Mouse (Mus musculus): ENCODE data around the gene Ttyh2. TPM values are rescaled to one million over a fixed set of nuclear protein-coding genes. Genes with fewer than 3 reads are reported as not detected.

Gene Ttyh2
- polyA plus RNA-seq, 1 experiment from 2014 or later = 31.6 TPM

DNA sequence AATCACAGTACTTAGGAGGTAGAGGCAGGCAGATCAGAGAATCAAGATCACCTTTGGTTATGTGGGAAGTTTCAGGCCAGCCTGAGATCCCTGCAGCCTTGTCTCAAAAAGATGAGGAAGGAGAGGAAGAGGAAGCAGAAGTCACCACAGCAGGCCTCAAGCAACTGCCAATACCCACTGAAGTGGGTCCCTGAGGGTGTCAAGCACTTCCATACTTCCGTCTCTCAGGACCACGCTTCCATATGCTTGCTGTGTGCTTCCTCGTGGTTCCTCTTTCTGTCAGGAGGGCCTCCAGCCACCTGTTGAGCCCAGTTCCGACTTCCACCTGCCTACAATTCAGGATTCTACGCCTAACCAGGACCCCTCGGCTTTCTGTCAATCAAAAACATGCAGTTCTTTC is 21.6 kb upstream of the Ttyh2 start:
- no peak for ATAC-seq
- 75% methylated on average over 6 of the region's 6 CpGs for WGBS
- no peak overlapping the region for H3K27ac ChIP-seq (ENCODE audit: low read depth, low read length)
- no peaks in the 10 kb centered on the region for H3K36me3 ChIP-seq (ENCODE audit: control insufficient read depth, insufficient read depth, low read length)
- H3K4me1 ChIP-seq (ENCODE audit: control insufficient read depth, insufficient read depth, low read depth, low read length) = peaks cover 10% of the 10 kb centered on the region
- H3K9me3 ChIP-seq (ENCODE audit: control insufficient read depth, low read length) = no peaks in the 10 kb centered on the region
- no peak overlapping the region for H3K4me3 ChIP-seq (ENCODE audit: low read length)
- no peak overlapping the region for H3K4me2 ChIP-seq (ENCODE audit: low read length)
- no peaks in the 10 kb centered on the region for H3K27me3 ChIP-seq (replicated peaks; ENCODE audit: control insufficient read depth, insufficient read depth, low read length)
- no peak overlapping the region for H3K9ac ChIP-seq (ENCODE audit: low read depth, low read length)

DNA sequence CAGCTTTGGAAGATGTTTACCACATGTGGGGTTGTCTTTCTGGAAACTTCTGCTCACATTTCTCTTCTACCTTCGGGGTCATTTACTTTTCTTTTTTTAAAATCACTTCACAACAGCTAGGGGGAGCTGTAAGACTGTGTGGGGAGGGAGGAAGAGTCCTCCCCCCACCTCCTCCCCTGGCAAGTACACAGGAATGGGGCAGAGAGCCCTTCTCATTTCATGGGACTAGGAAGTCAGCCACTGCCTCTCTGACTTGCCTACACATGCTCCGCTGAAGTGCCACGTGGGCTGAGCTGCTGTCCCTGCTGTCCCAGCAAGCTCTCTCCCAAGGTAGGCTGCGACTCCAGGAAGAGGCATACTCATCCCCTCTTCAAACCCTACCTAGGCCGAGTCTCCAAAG is 20.7 kb upstream of the Ttyh2 start:
- H3K27me3 ChIP-seq (replicated peaks; ENCODE audit: control insufficient read depth, insufficient read depth, low read length) = no peaks in the 10 kb centered on the region
- no peak overlapping the region for H3K4me2 ChIP-seq (ENCODE audit: low read length)
- no peaks in the 10 kb centered on the region for H3K36me3 ChIP-seq (ENCODE audit: control insufficient read depth, insufficient read depth, low read length)
- H3K4me3 ChIP-seq (ENCODE audit: low read length) = no peak overlapping the region
- no peak overlapping the region for H3K9ac ChIP-seq (ENCODE audit: low read depth, low read length)
- peaks cover 10% of the 10 kb centered on the region; the same call in 1 of the 2 replicates for H3K4me1 ChIP-seq (ENCODE audit: control insufficient read depth, insufficient read depth, low read depth, low read length)
- H3K9me3 ChIP-seq (ENCODE audit: control insufficient read depth, low read length) = no peaks in the 10 kb centered on the region
- no peak for ATAC-seq
- 64% methylated on average over 5 of the region's 5 CpGs for WGBS
- H3K27ac ChIP-seq (ENCODE audit: low read depth, low read length) = no peak overlapping the region

DNA sequence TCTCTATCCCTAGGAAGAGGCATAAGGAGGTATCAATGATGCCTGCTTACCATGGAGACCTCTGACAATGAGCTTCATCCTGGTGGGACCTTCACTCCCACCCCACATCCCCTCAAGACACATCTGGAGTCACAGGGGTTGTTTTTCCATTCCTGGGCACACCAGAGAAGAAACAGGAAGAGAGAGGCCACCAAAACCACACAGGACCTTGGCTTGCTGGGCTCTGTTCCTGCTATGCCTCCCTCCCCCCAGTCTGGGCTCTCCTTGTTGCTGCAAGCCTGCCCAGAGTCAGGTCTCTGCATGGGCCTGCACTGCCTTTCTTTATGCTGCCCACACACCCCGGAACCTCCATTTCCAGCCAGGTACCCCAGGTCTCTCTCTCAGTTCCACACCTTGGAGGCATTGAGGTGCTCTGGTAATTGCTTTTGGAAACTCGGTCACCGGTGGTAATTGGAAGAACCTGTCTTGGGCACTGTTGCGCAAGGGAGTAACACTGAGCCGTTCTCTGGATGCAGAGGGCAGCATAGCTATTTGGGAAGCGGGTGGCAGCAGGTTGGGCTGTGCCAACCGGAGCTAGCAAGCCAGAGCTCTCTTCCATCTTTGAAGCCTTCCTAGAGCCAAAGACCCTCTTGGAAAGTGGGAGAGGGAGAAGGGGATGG is 19.8 kb upstream of the Ttyh2 start:
- no peaks in the 10 kb centered on the region for H3K27me3 ChIP-seq (replicated peaks; ENCODE audit: control insufficient read depth, insufficient read depth, low read length)
- H3K4me3 ChIP-seq (ENCODE audit: low read length) = no peak overlapping the region
- H3K9me3 ChIP-seq (ENCODE audit: control insufficient read depth, low read length) = no peaks in the 10 kb centered on the region
- WGBS = 86% methylated on average over 7 of the region's 7 CpGs
- H3K4me2 ChIP-seq (ENCODE audit: low read length) = no peak overlapping the region
- ATAC-seq = no peak
- no peak overlapping the region for H3K27ac ChIP-seq (ENCODE audit: low read depth, low read length)
- peaks cover 10% of the 10 kb centered on the region; the same call in 1 of the 2 replicates for H3K4me1 ChIP-seq (ENCODE audit: control insufficient read depth, insufficient read depth, low read depth, low read length)
- H3K9ac ChIP-seq (ENCODE audit: low read depth, low read length) = no peak overlapping the region
- no peaks in the 10 kb centered on the region for H3K36me3 ChIP-seq (ENCODE audit: control insufficient read depth, insufficient read depth, low read length)

DNA sequence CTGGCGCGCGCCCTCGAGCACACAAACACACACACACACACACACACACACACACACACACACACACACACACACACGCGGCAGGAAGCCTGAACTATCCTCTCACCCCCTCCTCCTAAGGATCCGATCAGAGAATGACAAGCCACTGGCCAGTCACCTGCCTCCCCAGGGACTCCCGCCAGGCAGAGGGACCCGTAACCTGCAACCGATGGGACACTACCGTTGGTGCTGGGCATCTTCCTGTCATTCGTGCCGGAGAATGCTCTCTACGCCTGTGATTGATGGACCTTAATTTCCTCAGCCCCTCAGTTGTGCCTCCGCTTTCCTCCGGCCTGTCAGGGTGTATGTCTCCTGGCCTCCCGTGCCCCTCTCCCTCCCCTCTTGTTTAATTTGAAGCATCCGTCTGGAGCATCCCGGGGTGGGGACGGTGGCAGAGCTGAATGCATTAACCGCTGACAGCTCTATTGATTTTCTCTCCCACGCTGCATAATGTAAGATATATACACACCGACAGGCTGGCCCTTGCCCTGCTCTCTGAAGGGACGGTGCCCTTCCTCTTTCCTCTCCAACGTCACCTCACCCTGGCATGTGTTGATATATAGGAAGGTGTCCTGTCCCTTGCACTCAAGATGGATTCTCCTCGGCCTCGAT is 18.1 kb upstream of the Ttyh2 start:
- 17% methylated on average over 22 of the region's 27 CpGs for WGBS
- H3K9ac ChIP-seq (ENCODE audit: low read depth, low read length) = no peak overlapping the region

DNA sequence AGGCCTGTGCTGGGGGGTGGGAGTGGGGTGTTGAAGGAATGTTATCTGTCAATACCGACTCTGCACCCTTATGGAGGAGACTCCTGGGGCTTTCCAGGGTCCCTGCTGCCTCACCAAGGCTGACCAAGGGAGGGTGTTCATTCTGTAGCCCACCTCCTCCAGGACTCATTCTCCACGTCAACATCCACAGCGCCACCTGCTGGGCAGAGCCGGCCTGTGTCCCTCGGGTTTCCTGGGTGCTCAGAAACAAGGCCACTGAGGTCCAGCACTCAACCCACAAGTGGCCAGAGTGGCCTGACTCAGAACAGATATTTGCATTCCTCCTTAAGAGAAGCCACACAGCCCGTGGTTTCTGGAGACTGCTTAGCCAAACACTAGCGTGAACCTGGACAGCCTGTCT is 17.5 kb upstream of the Ttyh2 start:
- H3K4me3 ChIP-seq (ENCODE audit: low read length) = no peak overlapping the region
- 0 out of 2 replicates have a peak, but pooled peaks have one; percentile 39 for ATAC-seq
- H3K27me3 ChIP-seq (replicated peaks; ENCODE audit: control insufficient read depth, insufficient read depth, low read length) = no peaks in the 10 kb centered on the region
- no peaks in the 10 kb centered on the region for H3K9me3 ChIP-seq (ENCODE audit: control insufficient read depth, low read length)
- no peak overlapping the region for H3K4me2 ChIP-seq (ENCODE audit: low read length)
- H3K4me1 ChIP-seq (ENCODE audit: control insufficient read depth, insufficient read depth, low read depth, low read length) = peaks cover 6% of the 10 kb centered on the region; the same call in 1 of the 2 replicates
- H3K27ac ChIP-seq (ENCODE audit: low read depth, low read length) = 0 out of 2 replicates have a peak overlapping the region, but pooled peaks have one; percentile 29
- WGBS = 12% methylated on average over 7 of the region's 7 CpGs
- H3K9ac ChIP-seq (ENCODE audit: low read depth, low read length) = no peak overlapping the region
- H3K36me3 ChIP-seq (ENCODE audit: control insufficient read depth, insufficient read depth, low read length) = no peaks in the 10 kb centered on the region

More for the DNA sequence above, 18.1 kb upstream of the Ttyh2 start:
- Histone ChIP-seq H3K9me3 (ENCODE audit: control insufficient read depth, low read length) (no peaks in the 10 kb centered on the region), H3K27me3 (replicated peaks; ENCODE audit: control insufficient read depth, insufficient read depth, low read length) (no peaks in the 10 kb centered on the region), H3K36me3 (ENCODE audit: control insufficient read depth, insufficient read depth, low read length) (no peaks in the 10 kb centered on the region), H3K27ac (ENCODE audit: low read depth, low read length) (no peak overlapping the region), H3K4me3 (ENCODE audit: low read length) (no peak overlapping the region), H3K4me1 (ENCODE audit: control insufficient read depth, insufficient read depth, low read depth, low read length) (peaks cover 10% of the 10 kb centered on the region; the same call in 1 of the 2 replicates), H3K4me2 (ENCODE audit: low read length) (0 out of 2 replicates have a peak overlapping the region, but pooled peaks have one; percentile 0)
- peak; percentile 70 for ATAC-seq

DNA sequence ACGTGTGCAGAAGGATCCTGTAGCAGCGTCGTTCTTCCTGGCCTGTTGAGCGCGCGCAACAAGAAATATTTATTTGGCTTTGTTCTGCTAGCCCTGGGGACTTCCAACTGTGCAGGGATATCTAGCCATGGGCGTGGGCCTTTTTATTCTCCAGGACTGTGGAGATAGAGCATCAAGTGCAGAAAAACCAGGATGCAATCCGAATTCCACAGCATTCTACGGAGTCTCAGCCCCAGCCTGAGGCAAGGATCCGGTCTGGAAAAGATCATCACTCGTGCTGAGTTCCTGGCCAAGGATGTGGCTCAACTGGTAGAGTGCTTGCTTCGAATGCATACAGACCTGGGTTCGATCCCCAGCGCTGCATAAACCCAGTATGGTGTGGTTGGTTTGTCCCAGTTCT is 13.1 kb upstream of the Ttyh2 start:
- Histone ChIP-seq H3K4me2 (ENCODE audit: low read length) (no peak overlapping the region), H3K9me3 (ENCODE audit: control insufficient read depth, low read length) (no peaks in the 10 kb centered on the region), H3K9ac (ENCODE audit: low read depth, low read length) (no peak overlapping the region), H3K4me3 (ENCODE audit: low read length) (no peak overlapping the region), H3K27me3 (replicated peaks; ENCODE audit: control insufficient read depth, insufficient read depth, low read length) (0 out of 2 replicates have a peak, but pooled peaks cover 2% of the 10 kb centered on the region), H3K36me3 (ENCODE audit: control insufficient read depth, insufficient read depth, low read length) (no peaks in the 10 kb centered on the region), H3K27ac (ENCODE audit: low read depth, low read length) (no peak overlapping the region), H3K4me1 (ENCODE audit: control insufficient read depth, insufficient read depth, low read depth, low read length) (peaks cover 4% of the 10 kb centered on the region; the same call in 1 of the 2 replicates)
- 0 out of 2 replicates have a peak, but pooled peaks have one; percentile 5 for ATAC-seq
- 94% methylated on average over 14 of the region's 14 CpGs for WGBS

DNA sequence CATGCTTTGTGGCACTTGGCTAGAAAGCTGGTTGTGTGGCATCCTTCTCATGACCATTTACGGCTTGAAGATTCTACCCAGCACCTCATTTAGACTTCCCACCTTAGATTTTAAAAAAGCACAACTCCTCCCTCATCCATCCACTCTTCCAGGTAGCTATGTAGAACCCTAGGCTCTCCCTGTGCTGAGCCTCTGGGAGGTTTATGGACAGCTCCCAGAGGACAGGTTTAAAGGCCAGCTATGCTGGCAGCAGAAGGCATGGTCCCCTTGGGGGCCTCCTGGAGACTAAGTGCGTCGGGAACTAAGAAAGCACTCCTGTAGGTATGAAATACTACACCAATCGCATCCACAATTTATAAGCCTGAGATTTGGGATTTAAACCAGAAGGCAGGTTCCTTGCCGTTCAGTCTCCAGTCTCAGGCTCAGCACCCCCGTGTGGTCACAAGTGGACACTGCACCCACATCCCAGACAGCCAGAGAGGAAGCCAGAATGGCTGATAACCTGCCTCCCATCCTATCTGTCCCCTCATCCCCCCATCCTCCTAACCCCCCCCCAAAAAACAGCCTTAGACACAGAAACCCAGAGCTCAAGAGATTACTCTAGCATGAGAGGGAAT is 12.4 kb upstream of the Ttyh2 start:
- WGBS = 38% methylated on average over 6 of the region's 6 CpGs
- peak; percentile 56; the same call in 1 of the 2 replicates for ATAC-seq
- H3K9ac ChIP-seq (ENCODE audit: low read depth, low read length) = no peak overlapping the region
- H3K4me1 ChIP-seq (ENCODE audit: control insufficient read depth, insufficient read depth, low read depth, low read length) = no peaks in the 10 kb centered on the region
- H3K9me3 ChIP-seq (ENCODE audit: control insufficient read depth, low read length) = no peaks in the 10 kb centered on the region
- no peaks in the 10 kb centered on the region for H3K36me3 ChIP-seq (ENCODE audit: control insufficient read depth, insufficient read depth, low read length)
- no peak overlapping the region for H3K4me2 ChIP-seq (ENCODE audit: low read length)
- H3K27ac ChIP-seq (ENCODE audit: low read depth, low read length) = no peak overlapping the region
- no peak overlapping the region for H3K4me3 ChIP-seq (ENCODE audit: low read length)
- H3K27me3 ChIP-seq (replicated peaks; ENCODE audit: control insufficient read depth, insufficient read depth, low read length) = 0 out of 2 replicates have a peak, but pooled peaks cover 2% of the 10 kb centered on the region

DNA sequence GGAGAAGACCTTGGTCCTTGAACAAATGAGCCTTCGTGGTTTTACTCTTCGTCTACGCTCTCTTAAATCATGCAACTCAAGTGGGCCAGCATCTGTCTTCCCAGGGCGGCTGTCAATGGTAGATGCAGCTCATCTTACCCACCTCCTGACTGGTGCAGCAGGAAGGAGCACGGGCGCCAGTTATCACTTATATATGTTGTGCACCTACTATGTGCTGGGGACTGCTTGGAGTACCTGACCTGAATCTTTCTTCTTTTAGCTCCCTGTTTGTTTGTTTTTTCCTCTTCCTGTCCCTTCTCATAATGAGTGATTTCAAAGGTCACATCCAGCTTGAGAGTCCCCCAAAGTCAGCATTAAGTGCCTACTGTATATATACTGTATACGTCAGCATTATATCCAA is 11.1 kb upstream of the Ttyh2 start:
- no peak overlapping the region for H3K4me2 ChIP-seq (ENCODE audit: low read length)
- ATAC-seq = no peak
- H3K27me3 ChIP-seq (replicated peaks; ENCODE audit: control insufficient read depth, insufficient read depth, low read length) = 0 out of 2 replicates have a peak, but pooled peaks cover 2% of the 10 kb centered on the region
- 82% methylated on average over 7 of the region's 7 CpGs for WGBS
- H3K9me3 ChIP-seq (ENCODE audit: control insufficient read depth, low read length) = no peaks in the 10 kb centered on the region
- H3K36me3 ChIP-seq (ENCODE audit: control insufficient read depth, insufficient read depth, low read length) = no peaks in the 10 kb centered on the region
- no peak overlapping the region for H3K4me3 ChIP-seq (ENCODE audit: low read length)
- H3K27ac ChIP-seq (ENCODE audit: low read depth, low read length) = no peak overlapping the region
- H3K9ac ChIP-seq (ENCODE audit: low read depth, low read length) = no peak overlapping the region
- H3K4me1 ChIP-seq (ENCODE audit: control insufficient read depth, insufficient read depth, low read depth, low read length) = no peaks in the 10 kb centered on the region

DNA sequence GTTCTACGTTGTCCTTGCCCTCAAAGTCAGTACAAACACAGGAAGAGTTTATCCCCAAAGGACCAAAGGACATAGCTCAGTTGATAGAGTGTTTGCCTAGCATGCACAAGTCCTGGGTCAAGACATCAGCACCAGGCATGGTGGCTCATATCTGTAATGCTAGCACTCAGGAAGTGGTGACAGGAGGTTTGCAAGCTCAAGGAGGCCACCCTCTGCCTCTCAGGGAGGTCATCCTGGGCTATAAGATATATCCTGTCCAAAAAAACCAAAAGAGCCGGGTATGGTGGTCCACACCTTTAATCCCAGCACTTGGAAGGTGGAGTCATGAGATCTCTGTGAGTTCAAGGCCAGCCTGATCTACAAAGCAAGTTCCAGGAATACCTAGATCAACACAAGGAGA is 9.8 kb upstream of the Ttyh2 start:
- no peak for ATAC-seq
- Histone ChIP-seq H3K27ac (ENCODE audit: low read depth, low read length) (no peak overlapping the region), H3K4me2 (ENCODE audit: low read length) (no peak overlapping the region), H3K36me3 (ENCODE audit: control insufficient read depth, insufficient read depth, low read length) (no peaks in the 10 kb centered on the region), H3K4me1 (ENCODE audit: control insufficient read depth, insufficient read depth, low read depth, low read length) (peaks cover 13% of the 10 kb centered on the region), H3K4me3 (ENCODE audit: low read length) (no peak overlapping the region), H3K9ac (ENCODE audit: low read depth, low read length) (no peak overlapping the region), H3K27me3 (replicated peaks; ENCODE audit: control insufficient read depth, insufficient read depth, low read length) (0 out of 2 replicates have a peak, but pooled peaks cover 2% of the 10 kb centered on the region), H3K9me3 (ENCODE audit: control insufficient read depth, low read length) (no peaks in the 10 kb centered on the region)
- WGBS = 85% methylated on average over 2 of the region's 2 CpGs
